Mouse (Mus musculus): ENCODE data around the gene Cd69. TPM values are rescaled to one million over a fixed set of nuclear protein-coding genes. Genes with fewer than 3 reads are reported as not detected.

The Cd69 gene
- polyA plus RNA-seq, 1 experiment: not detected

DNA sequence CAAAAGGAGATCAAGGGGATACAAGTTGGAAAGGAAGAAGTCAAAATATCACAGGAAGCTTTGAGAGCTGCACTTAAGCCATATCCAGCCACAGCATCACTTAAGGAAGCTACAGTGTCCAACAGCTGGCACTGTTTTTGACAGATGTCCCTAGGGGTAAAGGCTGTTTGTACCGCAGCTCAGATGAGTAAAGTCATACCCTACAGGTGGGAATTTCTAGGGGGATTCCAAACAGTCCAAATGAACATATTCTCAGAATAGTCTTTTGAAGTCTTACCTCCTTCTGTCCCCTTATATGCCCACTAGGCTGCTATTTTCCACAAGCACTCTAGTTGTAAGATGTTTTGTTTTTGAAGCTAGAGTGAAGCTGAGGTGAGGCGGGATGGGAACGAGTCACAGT lies 37.3 kb upstream of the Cd69 start:
- Histone ChIP-seq H3K27me3 (ENCODE audit: control insufficient read depth, insufficient read depth, low read length, poor library complexity, severe bottlenecking) (no peaks in the 10 kb centered on the region), H3K9ac (ENCODE audit: low read depth, poor library complexity, severe bottlenecking) (no peak overlapping the region), H3K27ac (ENCODE audit: insufficient read depth, low read length) (no peak overlapping the region), H3K4me1 (ENCODE audit: control insufficient read depth, insufficient read depth, low read length) (no peaks in the 10 kb centered on the region), H3K9me3 (replicated peaks; ENCODE audit: control insufficient read depth, insufficient read depth, low read length, poor library complexity, severe bottlenecking) (no peaks in the 10 kb centered on the region), H3K4me3 (ENCODE audit: low read depth, low read length) (no peak overlapping the region), H3K36me3 (ENCODE audit: control insufficient read depth, insufficient read depth, low read length, poor library complexity, severe bottlenecking) (no peaks in the 10 kb centered on the region)
- TF ChIP-seq POLR2A (IDR thresholded peaks at IDR 0.05; ENCODE audit: insufficient read depth, low read length) (no peak), EP300 (IDR thresholded peaks at IDR 0.05; ENCODE audit: insufficient read depth, low read depth, low read length) (no peak), CTCF (IDR thresholded peaks at IDR 0.05; ENCODE audit: low read depth, low read length) (no peak)

- H3K9me3 ChIP-seq (replicated peaks; ENCODE audit: control insufficient read depth, insufficient read depth, low read length, poor library complexity, severe bottlenecking): no peaks in the 10 kb centered on the region
- no peaks in the 10 kb centered on the region for H3K4me1 ChIP-seq (ENCODE audit: control insufficient read depth, insufficient read depth, low read length)
- no peak overlapping the region for H3K9ac ChIP-seq (ENCODE audit: low read depth, poor library complexity, severe bottlenecking)
- H3K36me3 ChIP-seq (ENCODE audit: control insufficient read depth, insufficient read depth, low read length, poor library complexity, severe bottlenecking): no peaks in the 10 kb centered on the region
- H3K27ac ChIP-seq (ENCODE audit: insufficient read depth, low read length): no peak overlapping the region
- H3K27me3 ChIP-seq (ENCODE audit: control insufficient read depth, insufficient read depth, low read length, poor library complexity, severe bottlenecking): no peaks in the 10 kb centered on the region
- TF ChIP-seq POLR2A (IDR thresholded peaks at IDR 0.05; ENCODE audit: insufficient read depth, low read length) (no peak), CTCF (IDR thresholded peaks at IDR 0.05; ENCODE audit: low read depth, low read length) (no peak), EP300 (IDR thresholded peaks at IDR 0.05; ENCODE audit: insufficient read depth, low read depth, low read length) (no peak)
- H3K4me3 ChIP-seq (ENCODE audit: low read depth, low read length): no peak overlapping the region
These were observed 28.9 kb upstream of the Cd69 start for GRCm38 (mm10) chr6:129304180-129304579.

- no peak overlapping the region for H3K9ac ChIP-seq (ENCODE audit: low read depth, poor library complexity, severe bottlenecking)
- H3K4me3 ChIP-seq (ENCODE audit: low read depth, low read length): no peak overlapping the region
- no peaks in the 10 kb centered on the region for H3K36me3 ChIP-seq (ENCODE audit: control insufficient read depth, insufficient read depth, low read length, poor library complexity, severe bottlenecking)
- no peaks in the 10 kb centered on the region for H3K9me3 ChIP-seq (replicated peaks; ENCODE audit: control insufficient read depth, insufficient read depth, low read length, poor library complexity, severe bottlenecking)
- no peak overlapping the region for H3K27ac ChIP-seq (ENCODE audit: insufficient read depth, low read length)
- no peaks in the 10 kb centered on the region for H3K4me1 ChIP-seq (ENCODE audit: control insufficient read depth, insufficient read depth, low read length)
- H3K27me3 ChIP-seq (ENCODE audit: control insufficient read depth, insufficient read depth, low read length, poor library complexity, severe bottlenecking): no peaks in the 10 kb centered on the region
- TF ChIP-seq CTCF (IDR thresholded peaks at IDR 0.05; ENCODE audit: low read depth, low read length) (no peak), POLR2A (IDR thresholded peaks at IDR 0.05; ENCODE audit: insufficient read depth, low read length) (no peak), EP300 (IDR thresholded peaks at IDR 0.05; ENCODE audit: insufficient read depth, low read depth, low read length) (no peak)
These were observed 13.5 kb upstream of the Cd69 start for GRCm38 (mm10) chr6:129288708-129289107.

- Histone ChIP-seq H3K4me1 (ENCODE audit: control insufficient read depth, insufficient read depth, low read length) (no peaks in the 10 kb centered on the region), H3K36me3 (ENCODE audit: control insufficient read depth, insufficient read depth, low read length, poor library complexity, severe bottlenecking) (no peaks in the 10 kb centered on the region)
These were observed 9.3 kb upstream of the Cd69 start for GRCm38 (mm10) chr6:129284384-129285104.

DNA sequence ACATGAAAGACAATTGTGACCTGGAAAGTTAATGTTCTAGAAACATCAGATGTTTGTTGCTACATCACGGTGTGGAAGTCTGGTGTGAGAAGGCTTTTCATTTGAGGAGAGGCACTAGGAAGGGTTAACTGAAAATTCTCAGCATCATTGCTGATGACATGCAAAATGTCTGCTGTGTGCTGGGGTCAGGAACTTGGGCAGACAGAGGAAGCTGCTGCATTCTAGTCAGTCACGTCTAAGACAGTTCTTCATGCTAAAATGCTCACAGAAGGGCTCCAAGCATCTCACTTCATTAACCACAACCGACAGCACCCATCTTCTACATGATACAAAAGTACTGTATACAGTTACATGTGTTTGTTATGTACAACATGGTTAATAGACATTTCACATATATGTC lies 8.0 kb upstream of the Cd69 start:
- no peak overlapping the region for H3K9ac ChIP-seq (ENCODE audit: low read depth, poor library complexity, severe bottlenecking)
- H3K4me3 ChIP-seq (ENCODE audit: low read depth, low read length): no peak overlapping the region
- H3K27me3 ChIP-seq (ENCODE audit: control insufficient read depth, insufficient read depth, low read length, poor library complexity, severe bottlenecking): no peaks in the 10 kb centered on the region
- H3K36me3 ChIP-seq (ENCODE audit: control insufficient read depth, insufficient read depth, low read length, poor library complexity, severe bottlenecking): no peaks in the 10 kb centered on the region
- H3K27ac ChIP-seq (ENCODE audit: insufficient read depth, low read length): no peak overlapping the region
- H3K4me1 ChIP-seq (ENCODE audit: control insufficient read depth, insufficient read depth, low read length): no peaks in the 10 kb centered on the region
- no peak for TF ChIP-seq EP300 (IDR thresholded peaks at IDR 0.05; ENCODE audit: insufficient read depth, low read depth, low read length)
- no peak for TF ChIP-seq POLR2A (IDR thresholded peaks at IDR 0.05; ENCODE audit: insufficient read depth, low read length)
- TF ChIP-seq CTCF (IDR thresholded peaks at IDR 0.05; ENCODE audit: low read depth, low read length): no peak
- no peaks in the 10 kb centered on the region for H3K9me3 ChIP-seq (replicated peaks; ENCODE audit: control insufficient read depth, insufficient read depth, low read length, poor library complexity, severe bottlenecking)

More at GRCm38 (mm10) chr6:129284384-129285104, 9.3 kb upstream of the Cd69 start:
- no peak overlapping the region for H3K9ac ChIP-seq (ENCODE audit: low read depth, poor library complexity, severe bottlenecking)
- no peak overlapping the region for H3K4me3 ChIP-seq (ENCODE audit: low read depth, low read length)
- H3K27ac ChIP-seq (ENCODE audit: insufficient read depth, low read length): no peak overlapping the region
- TF ChIP-seq EP300 (IDR thresholded peaks at IDR 0.05; ENCODE audit: insufficient read depth, low read depth, low read length) (no peak), CTCF (IDR thresholded peaks at IDR 0.05; ENCODE audit: low read depth, low read length) (no peak), POLR2A (IDR thresholded peaks at IDR 0.05; ENCODE audit: insufficient read depth, low read length) (no peak)
- H3K27me3 ChIP-seq (ENCODE audit: control insufficient read depth, insufficient read depth, low read length, poor library complexity, severe bottlenecking): no peaks in the 10 kb centered on the region
- no peaks in the 10 kb centered on the region for H3K9me3 ChIP-seq (replicated peaks; ENCODE audit: control insufficient read depth, insufficient read depth, low read length, poor library complexity, severe bottlenecking)

DNA sequence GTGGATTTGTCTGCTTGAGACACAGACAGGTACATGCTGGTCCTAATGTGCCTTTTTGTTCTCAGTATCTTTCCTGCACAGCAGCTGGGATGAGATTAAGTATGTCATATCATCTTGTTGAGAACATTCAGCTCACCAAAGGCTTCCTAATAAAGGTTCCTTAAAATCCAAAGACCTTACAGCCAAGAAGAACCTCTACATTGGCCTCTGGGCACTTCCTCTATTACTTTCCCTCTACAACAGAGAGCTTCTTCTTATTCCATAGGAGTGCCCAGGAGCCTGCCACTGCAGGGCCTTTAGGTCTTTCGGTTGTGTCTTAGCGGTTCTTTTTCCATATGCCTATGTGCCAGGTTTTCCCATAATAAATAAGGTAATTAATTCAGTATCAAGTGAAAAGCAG lies 1.2 kb upstream of the Cd69 start:
- H3K27me3 ChIP-seq (ENCODE audit: control insufficient read depth, insufficient read depth, low read length, poor library complexity, severe bottlenecking): no peaks in the 10 kb centered on the region
- no peak overlapping the region for H3K27ac ChIP-seq (ENCODE audit: insufficient read depth, low read length)
- no peaks in the 10 kb centered on the region for H3K36me3 ChIP-seq (ENCODE audit: control insufficient read depth, insufficient read depth, low read length, poor library complexity, severe bottlenecking)
- TF ChIP-seq CTCF (IDR thresholded peaks at IDR 0.05; ENCODE audit: low read depth, low read length) (no peak), EP300 (IDR thresholded peaks at IDR 0.05; ENCODE audit: insufficient read depth, low read depth, low read length) (no peak), POLR2A (IDR thresholded peaks at IDR 0.05; ENCODE audit: insufficient read depth, low read length) (no peak)
- H3K9me3 ChIP-seq (replicated peaks; ENCODE audit: control insufficient read depth, insufficient read depth, low read length, poor library complexity, severe bottlenecking): no peaks in the 10 kb centered on the region
- no peak overlapping the region for H3K4me3 ChIP-seq (ENCODE audit: low read depth, low read length)
- H3K9ac ChIP-seq (ENCODE audit: low read depth, poor library complexity, severe bottlenecking): no peak overlapping the region
- no peaks in the 10 kb centered on the region for H3K4me1 ChIP-seq (ENCODE audit: control insufficient read depth, insufficient read depth, low read length)
